Mouse (Mus musculus): ENCODE data around the gene Add3.

GRCm38 (mm10) chr19:53184911-53185310 is 44.7 kb downstream of the Add3 start:
- no peak for TF ChIP-seq GATA1 (IDR thresholded peaks at IDR 0.05; ENCODE audit: borderline replicate concordance, low read length)
- TF ChIP-seq CTCF (IDR thresholded peaks at IDR 0.05; ENCODE audit: low read depth, low read length), result no peak
- no peak for TF ChIP-seq POLR2AphosphoS5 (IDR thresholded peaks at IDR 0.05; ENCODE audit: insufficient replicate concordance, low read depth, low read length)
- TF ChIP-seq GATA2 (IDR thresholded peaks at IDR 0.05; ENCODE audit: borderline replicate concordance, low read depth, low read length), result no peak
- no peak for TF ChIP-seq TAL1 (conservative IDR thresholded peaks at IDR 0.05; ENCODE audit: low read depth, low read length)
